Mouse (Mus musculus) T-helper 17 cell (primary cell): Measurements from ENCODE around the gene Ccl20.

ENCODE experiments used
- in situ Hi-C, 2 experiments: fragments of 300-600 bp; cut with MboI, MseI; formaldehyde crosslinking; loops; 1 replicate in 1 of 2; 2 replicates in 1 of 2; pipeline ENCODE4 v1.15.1; 2025; ENCODE audit warnings: high pct_unique_total_duplicates in 2 of 2

Gene Ccl20

DNA sequence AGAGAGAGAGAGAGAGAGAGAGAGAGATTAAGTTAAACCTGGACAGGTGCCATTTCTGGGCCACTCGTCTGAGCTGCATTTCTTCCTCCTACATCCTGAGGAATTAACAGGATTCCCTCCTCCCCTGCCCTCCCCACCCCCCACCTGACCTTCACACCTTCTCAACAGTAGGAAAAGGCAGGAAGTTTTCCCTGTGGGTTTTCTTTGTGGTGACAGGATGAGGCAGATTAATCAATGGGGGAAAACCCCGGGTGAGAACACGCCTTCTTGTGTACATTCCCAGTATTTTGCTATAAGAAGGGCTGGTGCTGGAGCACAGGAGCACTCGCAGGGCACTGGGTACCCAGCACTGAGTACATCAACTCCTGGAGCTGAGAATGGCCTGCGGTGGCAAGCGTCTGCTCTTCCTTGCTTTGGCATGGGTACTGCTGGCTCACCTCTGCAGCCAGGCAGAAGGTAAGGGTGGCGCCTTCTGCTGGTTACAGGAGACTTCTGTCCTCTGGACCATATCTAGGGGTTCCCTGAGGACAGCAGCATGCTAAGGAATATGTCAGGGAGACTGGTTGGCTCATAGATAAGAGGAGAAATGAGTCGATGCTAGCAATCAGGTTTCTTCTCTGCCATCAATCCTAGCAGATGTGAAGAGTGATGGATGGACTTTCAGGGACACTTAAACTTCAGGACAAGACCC, at the start of gene Ccl20:
TSS of gene Ccl20 (plus strand) at position 320 of the 691 bp plus-strand sequence.
- in situ Hi-C loops: no loop called here

DNA sequence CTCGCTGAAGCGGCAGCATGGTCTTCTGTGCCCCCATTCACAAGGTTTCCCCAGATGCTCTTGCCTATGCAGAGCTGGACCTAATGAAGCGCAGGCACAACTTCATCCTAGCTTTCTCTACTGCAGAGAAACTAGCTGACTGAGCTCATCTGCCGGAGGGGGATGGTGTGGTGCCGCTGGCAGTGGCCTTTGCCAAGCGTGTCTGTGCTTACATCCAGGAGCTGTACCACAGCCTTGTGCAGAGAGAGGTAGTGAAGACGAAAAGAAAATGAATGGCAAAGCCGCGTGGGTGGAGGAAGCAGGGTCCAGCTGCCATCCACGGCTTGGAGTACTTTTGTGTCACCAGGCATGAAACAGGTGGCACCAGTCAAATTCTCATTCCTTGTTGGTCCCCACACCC, 49.4 kb upstream of the Ccl20 start:
- in situ Hi-C loops: loop anchor here (10.0 to 25.0 kb wide), 2 partner anchors 282 to 645 kb away; no protein-coding TSS in a partner anchor

DNA sequence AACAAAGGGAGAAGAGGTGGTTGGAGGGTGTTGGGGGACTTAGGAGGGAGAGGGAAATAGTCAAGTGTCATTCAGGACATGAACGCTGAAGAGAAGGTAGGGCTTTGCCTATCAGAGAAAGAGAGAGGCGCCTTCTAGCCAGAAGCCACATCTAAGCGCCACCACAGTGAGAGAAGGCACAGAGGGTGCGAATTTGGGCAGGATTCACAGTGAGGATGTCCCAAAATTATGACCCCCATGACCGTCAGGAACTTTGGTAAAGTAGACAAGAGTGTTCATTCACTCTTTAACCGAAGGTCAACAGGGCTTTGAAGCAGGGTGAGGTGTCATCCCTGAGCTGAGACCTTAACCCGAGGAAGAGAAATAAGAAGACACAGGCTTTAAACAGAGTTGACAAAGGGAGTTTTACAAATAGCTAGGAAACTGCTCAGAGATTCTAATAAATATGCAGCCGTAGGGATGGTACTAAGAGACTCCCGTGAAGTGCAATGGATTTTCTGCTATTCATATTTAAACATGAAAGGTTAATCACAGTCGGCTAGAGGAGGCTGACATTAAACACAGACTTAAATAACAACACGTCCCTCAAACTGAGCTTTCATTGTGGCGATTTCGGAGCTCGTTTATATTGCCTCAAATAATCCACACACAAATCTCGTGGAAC, 40.9 kb upstream of the Ccl20 start:
- in situ Hi-C loops: no loop called here

DNA sequence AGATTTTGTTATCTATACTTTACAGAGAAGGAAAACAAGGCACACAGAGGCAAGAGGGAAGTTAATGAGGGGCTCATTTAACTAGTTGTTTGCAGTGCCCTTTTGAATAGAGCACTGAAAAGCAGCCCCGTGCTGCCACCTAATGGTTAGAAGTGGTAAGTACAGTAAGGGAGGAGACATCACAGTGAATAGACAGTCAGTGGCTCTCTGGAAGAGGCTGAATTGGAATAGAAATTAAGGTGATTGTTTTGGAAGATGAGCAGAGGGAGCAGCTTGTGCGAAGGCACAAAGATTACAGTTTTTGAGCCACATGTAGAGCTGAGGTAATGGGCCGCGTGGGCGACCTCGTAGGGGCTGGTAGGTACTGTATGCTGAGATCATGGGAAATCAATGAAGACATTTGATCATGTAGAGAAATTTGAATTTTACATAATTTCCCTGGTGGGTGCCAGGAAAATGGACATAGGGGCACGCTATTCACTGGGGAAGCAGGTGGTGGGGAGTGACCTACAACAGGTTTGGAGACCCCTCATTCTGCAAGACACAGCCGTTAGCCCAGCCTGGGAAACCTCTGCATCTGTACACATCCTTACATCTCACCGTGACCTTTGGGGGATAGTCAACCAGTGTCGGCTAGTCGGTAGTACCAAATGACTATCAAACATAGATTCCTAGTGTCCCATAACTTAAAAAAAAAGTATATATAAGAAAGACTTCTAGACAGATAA, 40.2 kb upstream of the Ccl20 start:
- in situ Hi-C loops: no loop called here

DNA sequence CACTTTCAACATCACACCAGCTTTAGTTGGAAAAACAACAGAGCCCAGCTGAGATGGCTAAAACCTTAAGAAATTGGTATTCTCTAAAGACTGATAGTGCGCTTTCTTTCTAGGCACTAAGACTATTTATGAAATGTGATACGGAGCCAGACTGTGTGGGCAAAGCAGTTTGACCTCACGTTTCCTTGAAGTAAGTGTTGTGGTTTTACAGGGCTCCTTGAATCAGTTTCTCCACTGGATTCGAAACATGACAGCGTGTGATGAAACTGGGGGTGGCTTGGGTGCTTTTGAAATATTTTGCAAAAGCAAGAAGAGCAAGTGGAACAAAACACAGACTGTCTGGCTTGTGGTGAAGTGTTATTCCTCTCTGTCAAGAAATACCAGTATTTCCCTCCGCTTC, 39.5 kb upstream of the Ccl20 start:
- in situ Hi-C loops: no loop called here

DNA sequence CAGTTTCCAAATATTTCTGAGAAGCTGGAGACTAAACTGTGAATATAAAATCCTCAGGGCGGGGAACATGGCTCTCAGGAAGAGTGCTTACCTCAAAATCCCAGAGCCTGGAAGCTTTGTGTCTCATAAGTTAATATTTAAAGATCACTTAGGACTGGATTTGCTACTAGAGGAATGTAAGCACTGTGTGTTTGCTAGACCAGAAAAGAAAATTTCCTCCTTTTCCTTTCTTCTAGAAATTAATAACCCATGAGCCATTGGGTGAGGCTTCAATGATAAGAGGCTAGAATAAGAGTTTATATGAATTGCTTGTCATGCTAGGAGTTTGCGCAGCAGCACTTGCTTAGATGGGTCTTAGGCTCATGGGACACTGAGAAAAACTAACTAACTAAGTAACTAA, 31.8 kb upstream of the Ccl20 start:
- in situ Hi-C loops: loop anchor here in 1 of 2 experiments (5.0 kb wide), 1 partner anchor 638 kb away; no protein-coding TSS in a partner anchor

DNA sequence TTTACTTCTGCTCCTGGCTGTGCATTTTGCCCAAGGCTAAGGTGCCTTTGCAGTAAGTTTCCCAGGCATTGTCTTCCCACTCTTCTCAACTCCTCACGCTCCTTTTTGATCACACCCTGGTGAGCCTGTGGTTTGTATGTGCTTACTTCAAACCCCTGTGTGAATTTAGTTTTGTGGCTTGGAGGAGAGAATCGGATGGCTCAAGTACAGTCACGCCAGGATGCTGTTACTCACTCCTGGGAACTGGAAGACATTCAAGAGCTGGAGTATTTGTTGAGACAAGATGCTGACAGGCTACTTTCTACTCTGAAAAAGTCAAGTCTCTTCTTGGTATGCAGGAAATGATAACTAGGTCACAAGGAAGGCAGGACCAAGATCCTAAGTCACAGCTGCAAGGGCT, 25.3 kb upstream of the Ccl20 start:
- in situ Hi-C loops: no loop called here

DNA sequence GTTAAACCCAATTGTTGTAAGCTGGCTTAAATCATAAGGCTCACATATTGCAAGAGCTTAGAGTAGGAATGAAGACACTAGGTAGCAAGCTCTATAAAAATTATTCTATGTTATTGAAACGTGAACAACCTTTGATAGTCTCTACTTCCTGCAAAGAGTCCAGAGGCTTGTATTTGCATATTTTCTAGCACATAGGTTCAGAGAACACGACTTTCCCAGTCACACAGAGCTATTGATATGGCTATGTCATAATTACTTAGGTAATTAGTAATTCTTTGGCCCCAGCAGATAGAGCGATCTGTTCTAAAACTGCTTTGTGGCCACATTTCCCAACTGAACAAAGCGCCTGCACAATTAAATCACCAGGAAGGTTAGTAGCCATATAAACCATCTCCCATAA, 19.6 kb upstream of the Ccl20 start:
- in situ Hi-C loops: no loop called here

DNA sequence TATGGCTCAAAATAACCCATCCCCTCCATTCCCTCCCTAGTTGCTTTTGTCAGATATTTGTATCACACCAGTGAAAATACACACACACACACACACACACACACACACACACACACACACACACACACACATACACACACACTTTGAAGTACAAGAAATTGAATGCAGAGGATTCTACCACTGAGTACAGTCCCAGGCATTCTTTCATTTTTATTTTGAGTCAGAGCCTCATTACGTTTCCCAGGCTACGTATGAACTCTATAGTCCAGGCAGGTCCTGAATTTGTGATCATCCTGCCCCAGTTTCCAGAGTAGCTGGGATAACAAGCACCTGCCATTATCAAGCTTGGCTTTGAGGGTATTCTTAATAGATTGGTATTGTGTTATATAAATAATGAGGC, 17.4 kb upstream of the Ccl20 start:
- in situ Hi-C loops: no loop called here

DNA sequence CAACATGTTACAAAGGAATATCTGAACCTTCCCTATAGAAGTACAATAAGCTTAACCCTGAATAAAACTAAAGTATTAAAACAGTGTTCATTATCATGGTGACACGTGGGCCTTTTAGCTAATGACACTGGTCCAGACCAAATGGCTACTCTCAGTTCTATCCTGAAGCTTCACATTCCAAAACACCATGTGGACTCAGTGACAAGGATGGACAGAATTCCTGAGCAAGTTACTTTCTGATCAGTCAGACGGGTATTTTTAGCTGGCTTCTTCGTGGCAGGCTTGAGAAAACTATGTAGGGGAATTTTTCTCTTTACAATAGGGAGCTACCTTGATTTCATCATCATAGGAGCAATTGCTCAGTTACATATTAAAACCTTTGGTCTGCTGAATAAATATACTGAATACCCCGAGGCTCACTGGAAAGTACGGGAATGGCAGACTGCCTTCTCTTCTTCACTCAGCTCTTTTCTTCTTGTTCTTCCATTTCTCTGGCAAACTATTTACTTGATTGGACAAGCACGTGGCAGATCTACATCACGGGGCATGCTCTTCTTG, 16.9 kb upstream of the Ccl20 start:
- in situ Hi-C loops: no loop called here

DNA sequence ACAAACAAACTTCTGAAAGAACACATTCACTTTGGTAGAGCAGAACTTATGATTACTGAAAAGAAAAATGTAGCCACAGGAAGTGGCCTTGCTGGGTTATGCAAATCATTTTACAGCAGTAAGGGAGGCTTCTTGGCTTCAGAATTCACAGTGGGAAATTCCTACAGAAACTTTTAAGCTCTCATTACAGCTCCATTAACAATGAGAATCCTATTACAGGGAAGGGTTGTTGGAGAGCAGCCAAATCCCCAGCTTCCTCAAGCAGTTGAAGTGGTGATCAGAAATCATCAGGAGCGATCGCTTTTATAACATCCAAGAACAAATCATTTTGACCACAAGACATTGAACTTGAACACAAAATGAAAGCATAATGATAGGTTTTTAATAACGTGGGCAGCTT, 14.7 kb upstream of the Ccl20 start:
- in situ Hi-C loops: no loop called here

DNA sequence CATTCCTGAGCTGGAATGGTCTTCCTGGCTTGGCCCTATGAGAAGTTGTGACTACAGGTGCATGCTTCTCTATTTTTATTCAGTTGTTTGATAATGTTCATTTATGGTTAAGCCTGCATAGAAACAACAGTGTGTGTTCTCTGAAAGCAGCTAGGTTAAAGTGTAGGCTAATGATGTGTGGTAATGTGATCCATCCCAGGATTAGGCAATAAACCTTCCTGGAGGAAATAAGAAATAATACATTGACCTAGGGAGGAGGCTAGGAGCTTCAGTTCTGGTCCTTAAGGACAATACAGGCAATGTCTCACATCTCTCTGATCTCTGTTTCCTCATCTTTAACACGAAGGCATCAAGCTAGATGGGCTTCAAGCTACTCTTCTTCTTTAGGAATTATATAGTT, 11.1 kb upstream of the Ccl20 start:
- in situ Hi-C loops: no loop called here

DNA sequence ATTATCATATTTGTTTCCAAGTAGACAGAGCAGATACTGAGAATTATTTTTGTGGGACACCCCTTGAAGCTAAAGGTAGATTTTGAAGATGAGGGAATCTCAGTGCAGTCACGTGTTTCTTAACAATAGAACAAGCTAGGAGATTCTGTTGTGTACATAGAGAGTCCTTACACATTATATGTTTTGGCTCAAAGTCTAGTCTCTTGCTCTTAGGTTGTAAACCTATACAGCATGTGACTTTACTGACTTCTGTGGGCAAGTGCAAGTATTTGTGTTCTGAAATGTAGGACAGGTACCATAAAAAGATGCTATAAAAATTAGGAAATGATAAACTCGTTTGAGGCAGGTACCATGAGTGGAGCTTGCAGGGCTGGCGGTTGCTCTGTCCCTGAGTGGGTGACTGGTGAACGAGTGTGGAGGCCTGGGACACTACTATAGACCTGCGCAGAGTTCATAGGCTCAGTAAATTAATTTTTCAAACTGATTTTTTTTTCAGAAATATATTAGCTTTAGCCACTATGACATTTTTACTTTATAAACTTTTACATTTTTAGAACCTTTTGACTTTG, 9.1 kb upstream of the Ccl20 start:
- in situ Hi-C loops: no loop called here

DNA sequence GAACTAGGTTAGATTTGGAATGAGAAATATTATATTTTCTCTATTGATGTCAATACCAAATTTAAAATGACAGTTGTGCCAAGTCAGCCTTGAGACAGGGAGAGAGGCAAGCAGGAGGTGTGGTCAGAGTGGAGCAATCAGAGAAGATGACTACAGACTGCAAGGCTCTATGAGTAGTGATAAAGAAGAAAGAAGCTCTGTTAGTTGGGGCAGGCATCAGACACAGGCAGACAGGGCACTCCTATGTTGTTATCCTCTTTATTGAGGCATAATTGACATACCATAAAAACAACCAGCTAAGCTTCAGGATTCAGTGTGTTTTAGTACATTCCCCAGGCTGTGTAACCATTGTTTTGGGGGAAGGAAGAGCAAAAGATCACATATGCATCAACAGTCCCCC, 5.6 kb upstream of the Ccl20 start:
- in situ Hi-C loops: no loop called here

DNA sequence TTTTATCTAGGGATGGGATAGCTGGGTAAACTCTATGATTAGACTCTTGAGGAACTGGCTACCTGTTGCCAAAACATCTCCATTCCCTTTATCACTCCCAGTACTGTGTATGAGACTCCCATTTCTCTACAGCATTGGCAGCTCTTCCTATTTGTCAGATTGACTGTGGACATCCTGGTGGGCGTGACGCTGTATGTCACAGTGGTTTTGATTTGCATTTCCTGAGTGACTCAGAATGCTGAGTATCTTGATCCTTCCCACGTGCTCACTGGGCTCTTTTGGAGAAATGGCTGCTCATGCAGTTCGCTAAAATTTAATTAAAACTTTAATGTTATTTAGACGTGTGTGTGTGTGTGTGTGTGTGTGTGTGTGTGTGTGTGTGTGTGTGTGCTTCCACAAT, 4.8 kb upstream of the Ccl20 start:
- in situ Hi-C loops: no loop called here

DNA sequence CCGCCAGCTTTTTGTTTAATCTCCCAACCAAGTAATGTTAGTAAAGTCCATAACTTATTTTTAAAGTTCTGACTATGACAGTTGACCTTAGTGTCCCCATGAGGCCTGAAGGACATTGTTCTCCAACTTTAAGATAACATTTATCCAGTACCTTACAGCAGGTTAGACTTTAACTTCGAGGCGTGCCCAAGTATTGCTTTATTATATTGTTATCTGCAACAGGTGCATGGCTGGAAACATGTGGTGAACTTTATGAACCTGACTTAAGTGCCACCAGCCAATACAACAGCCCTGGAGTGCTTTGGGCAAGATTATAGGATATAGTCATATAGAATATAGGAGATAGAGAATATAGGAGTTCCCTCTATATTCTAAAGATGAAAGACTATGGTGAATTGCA, 651 bp downstream of the Ccl20 start:
- in situ Hi-C loops: no loop called here

DNA sequence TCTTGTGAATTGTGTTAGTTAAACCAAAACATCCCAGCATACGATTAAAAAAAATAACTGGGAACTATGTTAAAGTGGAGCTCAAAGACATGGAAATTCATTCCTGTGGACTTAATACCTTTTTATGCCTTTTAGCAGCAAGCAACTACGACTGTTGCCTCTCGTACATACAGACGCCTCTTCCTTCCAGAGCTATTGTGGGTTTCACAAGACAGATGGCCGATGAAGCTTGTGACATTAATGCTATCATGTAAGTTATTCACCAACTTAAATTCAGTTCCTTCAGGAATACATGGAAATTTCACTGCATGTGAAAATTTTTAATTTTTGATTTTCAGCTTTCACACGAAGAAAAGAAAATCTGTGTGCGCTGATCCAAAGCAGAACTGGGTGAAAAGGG, 1.1 kb downstream of the Ccl20 start:
- in situ Hi-C loops: no loop called here

DNA sequence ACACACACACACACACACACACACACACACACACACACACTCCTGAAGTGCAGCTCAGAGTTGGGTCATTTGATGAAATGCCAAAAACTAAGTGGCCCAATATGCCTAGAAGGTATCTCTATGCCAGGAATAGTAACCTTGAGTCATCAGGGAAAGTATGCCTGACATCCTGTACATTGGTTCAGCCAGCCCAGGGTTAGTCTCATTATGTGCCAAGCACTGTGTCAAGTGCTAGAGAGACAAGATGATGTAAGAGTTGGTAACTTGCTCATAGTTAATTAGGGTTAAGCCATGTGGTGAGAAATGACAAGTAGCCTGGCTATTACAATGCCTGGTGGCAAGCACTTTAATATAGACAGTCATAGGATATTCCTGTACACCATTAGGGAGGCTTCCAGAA, 3.3 kb downstream of the Ccl20 start:
- in situ Hi-C loops: no loop called here

DNA sequence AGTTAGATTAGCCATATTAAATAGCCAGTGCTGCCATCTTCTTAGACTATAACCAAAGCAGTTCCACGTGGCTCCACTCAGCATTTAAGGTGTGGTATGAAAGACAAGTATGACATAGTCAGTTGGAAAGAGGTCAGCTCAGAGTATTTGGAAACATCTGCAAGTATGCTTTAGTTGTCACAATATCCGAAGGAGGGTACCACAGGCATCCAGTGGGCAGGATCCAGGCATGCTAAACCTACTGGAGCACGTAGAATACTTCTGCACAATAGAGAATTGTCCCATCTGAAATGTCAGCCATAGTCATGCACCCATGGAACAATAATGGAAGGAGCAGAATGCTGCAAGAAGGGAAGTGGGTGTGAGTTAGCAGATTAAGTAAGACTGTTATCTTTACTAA, 3.7 kb downstream of the Ccl20 start:
- in situ Hi-C loops: no loop called here

DNA sequence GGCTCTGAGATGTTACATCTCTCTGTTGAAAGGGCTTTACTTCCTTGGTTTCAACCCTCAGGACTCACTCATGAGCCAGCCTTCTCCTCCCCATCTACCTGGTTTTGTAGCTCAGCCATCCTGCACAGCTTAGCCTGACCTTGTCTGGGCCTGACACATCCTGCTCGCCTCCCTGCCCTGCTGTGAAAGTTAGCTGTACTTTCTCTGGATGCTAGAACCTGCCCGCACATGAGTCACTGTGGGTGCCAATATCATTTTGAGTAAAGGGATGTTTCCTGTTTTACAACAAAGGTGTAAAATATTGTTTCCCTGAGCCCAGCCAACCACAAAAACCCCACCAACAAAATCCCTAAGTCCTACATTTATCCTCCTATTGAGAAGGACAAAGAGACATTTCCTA, 6.6 kb downstream of the Ccl20 start:
- in situ Hi-C loops: no loop called here

DNA sequence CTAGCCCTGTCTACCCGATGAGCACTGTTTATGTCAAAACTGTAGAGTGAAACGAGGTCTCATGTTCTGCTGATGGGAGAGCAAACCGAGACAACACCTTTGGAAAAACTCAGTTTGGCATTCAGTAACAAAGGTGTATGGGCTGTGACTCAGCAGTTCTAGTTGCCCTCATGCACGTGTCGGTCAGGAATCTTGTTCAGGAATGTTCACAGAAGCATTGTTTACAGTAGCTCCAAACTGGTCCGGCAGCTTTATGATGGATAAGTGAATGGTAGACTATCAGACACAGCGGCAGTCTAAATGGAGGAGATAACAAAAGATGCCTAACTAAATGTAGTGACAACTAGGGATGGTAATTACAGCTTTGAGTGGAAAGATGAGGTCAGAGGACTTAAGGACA, 19.3 kb downstream of the Ccl20 start:
- in situ Hi-C loops: no loop called here

DNA sequence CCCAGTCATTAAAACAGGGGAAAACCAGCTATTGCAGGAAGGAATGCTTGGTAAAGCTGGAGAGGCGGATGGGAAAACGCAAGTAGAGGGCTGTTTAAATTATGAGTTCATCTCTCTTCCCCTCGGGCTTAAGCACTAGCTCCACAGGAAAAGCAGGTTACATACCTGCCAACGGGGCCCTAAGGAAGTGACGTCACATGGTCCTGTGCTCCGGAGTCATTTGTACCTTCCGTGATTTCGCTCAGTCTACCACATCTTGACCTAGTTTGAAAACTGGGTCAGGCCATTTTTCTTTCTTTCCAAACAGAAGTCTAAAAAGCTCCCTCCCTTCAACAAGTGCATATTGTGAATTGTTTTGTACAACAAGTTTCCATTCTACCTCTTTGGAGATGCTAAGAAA, 21.3 kb downstream of the Ccl20 start:
- in situ Hi-C loops: no loop called here
